Mouse (Mus musculus) lung, postnatal 0 days (tissue): Measurements from ENCODE around the gene Uspl1.

Experiments used
- CTCF ChIP-seq: IDR thresholded peaks from 2 replicates; pipeline ENCODE4 v1.5.1; 2016; ENCODE audit warnings: antibody characterized with exemption, mild to moderate bottlenecking
- EP300 ChIP-seq: IDR thresholded peaks from 2 replicates; pipeline ENCODE4 v1.6.1; 2016; ENCODE audit warnings: antibody characterized with exemption, mild to moderate bottlenecking, control low read depth

- TF ChIP-seq EP300 (no peak), CTCF (no peak)
Observed at GRCm38 (mm10) chr5:149264878-149265279, 80.7 kb downstream of the Uspl1 start.
